In genomic region chr11:106201337-106202122, GRCm38 (mm10) we compare ENCODE assay signal across 22 mouse cellular contexts. TPM values are rescaled to one million over a fixed set of nuclear protein-coding genes. Genes with fewer than 3 reads are reported as not detected.
DNase-seq lines count a peak whose midpoint lies in the region; ATAC-seq and TF ChIP-seq lines count a peak whose summit lies in the region.
"Had no signal": no experiment of that assay in that cellular context is flagged by ENCODE, and none has a peak within 500 bp of the region (broad histone marks: within the 10 kb centered on the region; RNA-seq: fewer than 3 reads in every experiment).

No protein-coding gene starts in this region.

- no peak for ATAC-seq in heart, embryonic 13.5 days (ENCODE audit: extremely low read depth, insufficient number of reproducible peaks, low FRiP score, low TSS enrichment)
- ATAC-seq in common myeloid progenitor, adult 5-6 weeks (replicated peaks; ENCODE audit: low read depth, poor library complexity, severe bottlenecking), result peak; percentile 48
- ATAC-seq in liver, postnatal 0 days, result no peak
- ATAC-seq in granulocyte monocyte progenitor cell, adult 5-6 weeks (replicated peaks; ENCODE audit: poor library complexity, severe bottlenecking), result no peak
- ATAC-seq: intestine, embryonic 16.5 days had no signal

- no peak overlapping the region for H3K4me3 ChIP-seq in heart, embryonic 13.5 days
- peak overlapping the region in 2 of 3 experiments; percentile 14 to 28 for H3K4me3 ChIP-seq in CH12.LX (replicated peaks in 1 of 3; ENCODE audit: low read depth in 2 of 3, low read length in 2 of 3, poor library complexity in 1 of 3)
- H3K4me3 ChIP-seq in liver, postnatal 0 days (ENCODE audit: low read depth, low read length), result no peak overlapping the region
- H3K4me3 ChIP-seq in layer of hippocampus, adult 2 months, result no peak overlapping the region
- H3K4me3 ChIP-seq: forebrain, embryonic 10.5 days; hindbrain, embryonic 10.5 days; neural tube, embryonic 13.5 days had no signal

- no peak overlapping the region for H3K4me2 ChIP-seq in heart, embryonic 13.5 days
- peak overlapping the region; percentile 82 for H3K4me2 ChIP-seq in CH12.LX (ENCODE audit: insufficient read depth, low read depth, poor library complexity, severe bottlenecking)
- H3K4me2 ChIP-seq in liver, postnatal 0 days (ENCODE audit: low read depth, low read length), result 0 out of 2 replicates have a peak overlapping the region, but pooled peaks have one; percentile 15
- H3K4me2 ChIP-seq: neural tube, embryonic 13.5 days had no signal

- H3K79me2 ChIP-seq in CH12.LX (replicated peaks; ENCODE audit: control insufficient read depth, extremely low read depth, insufficient read depth, poor library complexity, severe bottlenecking), result peaks cover 8% of the 10 kb centered on the region

- H3K9ac ChIP-seq in heart, embryonic 13.5 days, result no peak overlapping the region
- peak overlapping the region; percentile 45 for H3K9ac ChIP-seq in CH12.LX (ENCODE audit: insufficient read depth, low read depth)
- H3K9ac ChIP-seq in liver, postnatal 0 days (replicated peaks), result no peak overlapping the region; the same call in 1 of the 2 replicates
- H3K9ac ChIP-seq: neural tube, embryonic 13.5 days had no signal

- no peak for DNase-seq in heart, adult 8-10 months (ENCODE audit: low spot score)
- no peak for DNase-seq in CH12.LX (ENCODE audit: extremely low read depth)
- no peak for DNase-seq in liver, postnatal 0 days
- DNase-seq in lung, postnatal 4 days, result no peak
- DNase-seq in layer of hippocampus, adult 2 months (ENCODE audit: low spot score in 2 of 2), result no peak
- DNase-seq: adrenal gland, postnatal 25 days; cerebellum, adult 11 months; gastrocnemius, postnatal 25 days; lung, adult 18-20 months had no signal

- peaks cover 90% of the 10 kb centered on the region for H3K36me3 ChIP-seq in heart, embryonic 13.5 days
- peaks cover 53 to 75% of the 10 kb centered on the region in 2 experiments for H3K36me3 ChIP-seq in CH12.LX (replicated peaks in 1 of 2; ENCODE audit: control insufficient read depth in 1 of 2, insufficient read depth in 1 of 2, low read length in 1 of 2)
- peaks cover 60% of the 10 kb centered on the region for H3K36me3 ChIP-seq in liver, postnatal 0 days (replicated peaks; ENCODE audit: insufficient read depth, low read length)

- TF ChIP-seq POLR2A in CH12.LX (IDR thresholded peaks at IDR 0.05; ENCODE audit: low read depth, low read length), result no peak

- 0 out of 2 replicates have a peak overlapping the region, but pooled peaks have one; percentile 9 for H3K27ac ChIP-seq in heart, embryonic 13.5 days (replicated peaks)
- peak overlapping the region; percentile 74 for H3K27ac ChIP-seq in CH12.LX (ENCODE audit: insufficient read depth, low read depth)
- peak overlapping the region; percentile 4; the same call in 1 of the 2 replicates for H3K27ac ChIP-seq in liver, postnatal 0 days (ENCODE audit: low read depth)
- no peak overlapping the region for H3K27ac ChIP-seq in layer of hippocampus, adult 2 months
- H3K27ac ChIP-seq: forebrain, embryonic 10.5 days; hindbrain, embryonic 10.5 days; kidney, postnatal 0 days; neural tube, embryonic 13.5 days had no signal

- H3K9me3 ChIP-seq in heart, embryonic 13.5 days, result no peaks in the 10 kb centered on the region
- no peaks in the 10 kb centered on the region for H3K9me3 ChIP-seq in CH12.LX (replicated peaks; ENCODE audit: low read length)
- H3K9me3 ChIP-seq in liver, postnatal 0 days (ENCODE audit: low read length), result no peaks in the 10 kb centered on the region
- H3K9me3 ChIP-seq: forebrain, embryonic 10.5 days; hindbrain, embryonic 10.5 days; neural tube, embryonic 13.5 days had no signal

- in situ Hi-C loops in CH12.LX (cut with MboI; ENCODE audit: low pct_ligation_motif_present, low pct_unique_long_range_greater_than_20kb, low sequenced_read_pairs), result no loop called here

- H3K27me3 ChIP-seq in heart, embryonic 13.5 days (replicated peaks), result no peaks in the 10 kb centered on the region
- H3K27me3 ChIP-seq in CH12.LX (replicated peaks), result no peaks in the 10 kb centered on the region
- no peaks in the 10 kb centered on the region for H3K27me3 ChIP-seq in liver, postnatal 0 days (ENCODE audit: insufficient read depth, low read length)
- H3K27me3 ChIP-seq: neural tube, embryonic 13.5 days had no signal

- TF ChIP-seq CTCF in CH12.LX (conservative IDR thresholded peaks at IDR 0.05 in 1 of 2, IDR thresholded peaks at IDR 0.05 in 1 of 2; ENCODE audit: low read depth in 2 of 2, low read length in 2 of 2), result no peak
- no peak for TF ChIP-seq CTCF in liver, postnatal 0 days (IDR thresholded peaks at IDR 0.05; ENCODE audit: low read depth)
- TF ChIP-seq CTCF in layer of hippocampus, adult 2 months (conservative IDR thresholded peaks at IDR 0.05), result no peak

- 88% methylated on average over 19 of the region's 19 CpGs for WGBS in heart, embryonic 13.5 days
- 76% methylated on average over 19 of the region's 19 CpGs for WGBS in liver, postnatal 0 days (ENCODE audit: insufficient replicate concordance)

- H3K4me1 ChIP-seq in heart, embryonic 13.5 days, result 0 out of 2 replicates have a peak, but pooled peaks cover 3% of the 10 kb centered on the region
- peaks cover 10 to 60% of the 10 kb centered on the region in 2 experiments for H3K4me1 ChIP-seq in CH12.LX (ENCODE audit: control insufficient read depth in 1 of 2, insufficient read depth in 2 of 2)
- H3K4me1 ChIP-seq in liver, postnatal 0 days (ENCODE audit: insufficient read depth), result peaks cover 8% of the 10 kb centered on the region; the same call in 1 of the 2 replicates
- H3K4me1 ChIP-seq: forebrain, embryonic 10.5 days; hindbrain, embryonic 10.5 days; neural tube, embryonic 13.5 days had no signal

- no peak for TF ChIP-seq RAD21 in CH12.LX (IDR thresholded peaks at IDR 0.05; ENCODE audit: low read depth, low read length)

- TF ChIP-seq EP300 in CH12.LX (IDR thresholded peaks at IDR 0.05; ENCODE audit: low read length), result no peak
- TF ChIP-seq EP300 in liver, postnatal 0 days (IDR thresholded peaks at IDR 0.05; ENCODE audit: low read depth), result peak; percentile 69; the same call in 1 of the 2 replicates

- dilution Hi-C loops in CH12.LX (cut with MboI; ENCODE audit: extremely low pct_ligation_motif_present, extremely low pct_unique_long_range_greater_than_20kb, low sequenced_read_pairs), result no loop called here

RNA-seq across cellular contexts. Expression of gene Strada, which starts 0.4 kb away (rescaled TPM):
- polyA plus RNA-seq in heart, embryonic 13.5 days (2015; fragmentation: Nextera tagmentation; extraction: Ambion mirVana), result 18.9 and 20.4 TPM in 2 replicates
- 1 to 10 TPM; 4.8 to 8.5 (median 7.6) TPM for total RNA-seq in heart, adult 8-10 months (2022)
- total RNA-seq in CH12.LX (2012; rRNA removed) (36.8 and 39.4 TPM in 2 replicates), CH12.LX (2014; rRNA removed) (40.1 and 41.7 TPM in 2 replicates)
- polyA plus RNA-seq in CH12.LX (2012; ENCODE audit: insufficient read length, low read depth), result 48.7 and 51.7 TPM in 2 replicates
- 22.1 and 25.4 TPM in 2 replicates for total RNA-seq in common myeloid progenitor, adult 5-6 weeks (2017)
- 4.6 and 4.9 TPM in 2 replicates for polyA plus RNA-seq in liver, postnatal 0 days (2015; fragmentation: Nextera tagmentation; extraction: Ambion mirVana)
- 40.5 and 42.3 TPM in 2 replicates for total RNA-seq in granulocyte monocyte progenitor cell, adult 5-6 weeks (2014; fragmentation: Nextera tagmentation)
- total RNA-seq in granulocyte monocyte progenitor cell, adult 5-6 weeks (2017), result 22.2 TPM in 2 replicates
- 10 to 100 TPM; 32.0 to 34.3 TPM for total RNA-seq in layer of hippocampus, adult 2 months (2021)

RNA-seq across cellular contexts. Expression of gene Ccdc47, which starts 14.6 kb away (rescaled TPM):
- polyA plus RNA-seq in heart, embryonic 13.5 days (2015; fragmentation: Nextera tagmentation; extraction: Ambion mirVana), result 79.6 and 81.5 TPM in 2 replicates
- total RNA-seq in heart, adult 8-10 months (2022), result 10 to 100 TPM; 71.6 to 93.0 (median 85.9) TPM
- total RNA-seq in CH12.LX (2012; rRNA removed), result 53.2 and 66.7 TPM in 2 replicates
- 44.5 and 46.1 TPM in 2 replicates for total RNA-seq in CH12.LX (2014; rRNA removed)
- polyA plus RNA-seq in CH12.LX (2012; ENCODE audit: insufficient read length, low read depth), result 80.8 and 94.1 TPM in 2 replicates
- total RNA-seq in common myeloid progenitor, adult 5-6 weeks (2017), result 170 and 212 TPM in 2 replicates
- polyA plus RNA-seq in liver, postnatal 0 days (2015; fragmentation: Nextera tagmentation; extraction: Ambion mirVana), result 33.4 and 34.6 TPM in 2 replicates
- 30.2 and 56.2 TPM in 2 replicates for total RNA-seq in granulocyte monocyte progenitor cell, adult 5-6 weeks (2014; fragmentation: Nextera tagmentation)
- total RNA-seq in granulocyte monocyte progenitor cell, adult 5-6 weeks (2017), result 175 and 181 TPM in 2 replicates
- total RNA-seq in layer of hippocampus, adult 2 months (2021), result 10 to 100 TPM; 89.8 to 98.2 TPM

RNA-seq across cellular contexts. Expression of gene Ddx42, which starts 15.2 kb away (rescaled TPM):
- 43.5 and 46.7 TPM in 2 replicates for polyA plus RNA-seq in heart, embryonic 13.5 days (2015; fragmentation: Nextera tagmentation; extraction: Ambion mirVana)
- 10 to 100 TPM; 24.7 to 30.7 (median 27.3) TPM for total RNA-seq in heart, adult 8-10 months (2022)
- total RNA-seq in CH12.LX (2012; rRNA removed) (63.8 and 69.0 TPM in 2 replicates), CH12.LX (2014; rRNA removed) (65.3 and 65.5 TPM in 2 replicates)
- polyA plus RNA-seq in CH12.LX (2012; ENCODE audit: insufficient read length, low read depth), result 89.1 and 94.6 TPM in 2 replicates
- 86.2 and 103 TPM in 2 replicates for total RNA-seq in common myeloid progenitor, adult 5-6 weeks (2017)
- polyA plus RNA-seq in liver, postnatal 0 days (2015; fragmentation: Nextera tagmentation; extraction: Ambion mirVana), result 15.9 and 17.8 TPM in 2 replicates
- total RNA-seq in granulocyte monocyte progenitor cell, adult 5-6 weeks (2014; fragmentation: Nextera tagmentation), result 51.1 and 55.5 TPM in 2 replicates
- 86.8 and 87.9 TPM in 2 replicates for total RNA-seq in granulocyte monocyte progenitor cell, adult 5-6 weeks (2017)
- total RNA-seq in layer of hippocampus, adult 2 months (2021), result 10 to 100 TPM; 69.8 to 71.1 TPM

RNA-seq across cellular contexts. Expression of gene Limd2, which starts 40.9 kb away (rescaled TPM):
- 119 TPM in 2 replicates for polyA plus RNA-seq in heart, embryonic 13.5 days (2015; fragmentation: Nextera tagmentation; extraction: Ambion mirVana)
- total RNA-seq in heart, adult 8-10 months (2022), result 1 to 10 TPM; 1.7 to 3.9 (median 3.4) TPM
- total RNA-seq in CH12.LX (2012; rRNA removed), result 249 and 275 TPM in 2 replicates
- total RNA-seq in CH12.LX (2014; rRNA removed), result 344 and 367 TPM in 2 replicates
- polyA plus RNA-seq in CH12.LX (2012; ENCODE audit: insufficient read length, low read depth), result 520 and 563 TPM in 2 replicates
- 22.7 and 26.6 TPM in 2 replicates for total RNA-seq in common myeloid progenitor, adult 5-6 weeks (2017)
- 77.5 and 77.7 TPM in 2 replicates for polyA plus RNA-seq in liver, postnatal 0 days (2015; fragmentation: Nextera tagmentation; extraction: Ambion mirVana)
- 196 and 197 TPM in 2 replicates for total RNA-seq in granulocyte monocyte progenitor cell, adult 5-6 weeks (2014; fragmentation: Nextera tagmentation)
- total RNA-seq in granulocyte monocyte progenitor cell, adult 5-6 weeks (2017), result 38.1 and 43.1 TPM in 2 replicates
- total RNA-seq in layer of hippocampus, adult 2 months (2021), result 100 to 1,000 TPM; 153 TPM

RNA-seq across cellular contexts. Expression of gene Gm10840, which starts 40.9 kb away (rescaled TPM):
- polyA plus RNA-seq in heart, embryonic 13.5 days (2015; fragmentation: Nextera tagmentation; extraction: Ambion mirVana), result not detected in 2 replicates
- not detected for total RNA-seq in heart, adult 8-10 months (2022)
- total RNA-seq in CH12.LX (2012; rRNA removed), result not detected in 2 replicates
- total RNA-seq in CH12.LX (2014; rRNA removed), result not detected in 2 replicates
- not detected in 2 replicates for polyA plus RNA-seq in CH12.LX (2012; ENCODE audit: insufficient read length, low read depth)
- total RNA-seq in common myeloid progenitor, adult 5-6 weeks (2017), result not detected in 2 replicates
- not detected in 2 replicates for polyA plus RNA-seq in liver, postnatal 0 days (2015; fragmentation: Nextera tagmentation; extraction: Ambion mirVana)
- total RNA-seq in granulocyte monocyte progenitor cell, adult 5-6 weeks (2014; fragmentation: Nextera tagmentation), result not detected in 2 replicates
- not detected in 2 replicates for total RNA-seq in granulocyte monocyte progenitor cell, adult 5-6 weeks (2017)
- total RNA-seq in layer of hippocampus, adult 2 months (2021), result not detected
- total RNA-seq: adrenal gland, postnatal 25 days; ES-E14; gastrocnemius, postnatal 25 days; left cerebral cortex, postnatal 25 days had no signal
- polyA plus RNA-seq: embryonic facial prominence, embryonic 14.5 days; frontal cortex, adult 2 months; heart, embryonic 14.5 days; intestine, embryonic 16.5 days; kidney, postnatal 0 days; neural tube, embryonic 13.5 days had no signal

Comparison
In these comparisons a context has a peak if more than half of its experiments do, and no peak if none do; other contexts are left out.
1. H3K4me3 ChIP-seq: peak in CH12.LX (2 of 3); none in heart, embryonic 13.5 days (single experiment), liver, postnatal 0 days (single experiment) and layer of hippocampus, adult 2 months (single experiment).